22 mouse cellular contexts compared by ENCODE assay signal in genomic region chr5:92994309-92994708, GRCm38 (mm10). TPM values are rescaled to one million over a fixed set of nuclear protein-coding genes. Genes with fewer than 3 reads are reported as not detected.
"Had no signal": no experiment of that assay in that cellular context is flagged by ENCODE, and none has a peak within 500 bp of the region (broad histone marks: within the 10 kb centered on the region; RNA-seq: fewer than 3 reads in every experiment).

No protein-coding gene starts in this region.

- H3K4me3 ChIP-seq: layer of hippocampus, adult 2 months; limb, embryonic 12.5 days; limb, embryonic 15.5 days; stomach, embryonic 15.5 days had no signal

- ATAC-seq: liver, postnatal 0 days had no signal

- H3K4me2 ChIP-seq: limb, embryonic 12.5 days; limb, embryonic 15.5 days; liver, embryonic 11.5 days; lung, embryonic 14.5 days; midbrain, embryonic 11.5 days; stomach, embryonic 15.5 days had no signal

- H3K9me3 ChIP-seq: limb, embryonic 12.5 days; limb, embryonic 15.5 days; stomach, embryonic 15.5 days had no signal

- H3K36me3 ChIP-seq: limb, embryonic 12.5 days; limb, embryonic 15.5 days; stomach, embryonic 15.5 days had no signal

- H3K27ac ChIP-seq: kidney, postnatal 0 days; layer of hippocampus, adult 2 months; limb, embryonic 12.5 days; limb, embryonic 15.5 days; liver, embryonic 14.5 days; stomach, embryonic 15.5 days had no signal

- H3K27me3 ChIP-seq: limb, embryonic 12.5 days; limb, embryonic 15.5 days; stomach, embryonic 15.5 days had no signal

- H3K9ac ChIP-seq: limb, embryonic 12.5 days; limb, embryonic 15.5 days; liver, embryonic 14.5 days; liver, postnatal 0 days; lung, embryonic 14.5 days; stomach, embryonic 15.5 days had no signal

- DNase-seq: kidney, adult 2 months; kidney, postnatal 25 days; left cerebral cortex, postnatal 4 days; liver, postnatal 0 days; lung, postnatal 14 days; midbrain, embryonic 14.5 days; right cerebral cortex, postnatal 14 days; spleen, adult 18-20 months; thymus, postnatal 36 days had no signal

RNA-seq across cellular contexts. Expression of gene Sowahb, which starts 50.5 kb away (rescaled TPM):
- total RNA-seq: megakaryocyte progenitor cell, adult 5-6 weeks; megakaryocyte-erythroid progenitor cell, adult 5-6 weeks had no signal
- polyA plus RNA-seq: midbrain, embryonic 14.5 days; midbrain, postnatal 0 days; neural tube, embryonic 14.5 days had no signal
